Mouse (Mus musculus) megakaryocyte, embryonic 14.5 days (primary cell): ENCODE results near the gene Cybrd1.

Source experiments
- FLI1 ChIP-seq: IDR thresholded peaks from 2 replicates; pipeline ENCODE4 v1.6.1; 2012; ENCODE audit warnings: low read length, inconsistent platforms, mixed read lengths
- GATA1 ChIP-seq: IDR thresholded peaks from 3 replicates; pipeline ENCODE4 v1.6.1; 2012; ENCODE audit warnings: mixed read lengths, low read length, inconsistent platforms, borderline replicate concordance

GRCm38 (mm10) chr2:71159576-71160306 is 42.0 kb downstream of the Cybrd1 start:
- TF ChIP-seq GATA1 (no peak), FLI1 (no peak)
